Mouse (Mus musculus) heart, embryonic 16.5 days (tissue): ENCODE measurements around the gene H2al1i. TPM values are rescaled to one million over a fixed set of nuclear protein-coding genes. Genes with fewer than 3 reads are reported as not detected.
"Not testable (repeated sequence)": the region's sequence is repeated elsewhere in the genome, so short reads cannot be mapped to it uniquely, and the experiment has no call there.

Experiments used
- ATAC-seq: fragments of 200-750 bp; cut with Nextera tagmentation; replicated peaks from 2 replicates; pipeline ENCODE4 v1.8.0; 2017; ENCODE audit warnings: moderate number of reproducible peaks; ENCODE audit not compliant: insufficient read depth, low FRiP score; ENCODE audit errors: extremely low read depth
- H3K27ac ChIP-seq: fragments of 300-500 bp; sonication (generic); 2 replicates; pipeline ENCODE4 v1.5.1; 2014; ENCODE audit warnings: mild to moderate bottlenecking, low read length, control low read depth, moderate library complexity
- H3K27me3 ChIP-seq: fragments of 300-500 bp; sonication (generic); 2 replicates; pipeline ENCODE4 v1.6.1; 2014; ENCODE audit warnings: low read length, mixed read lengths; ENCODE audit not compliant: control insufficient read depth, insufficient read depth
- H3K36me3 ChIP-seq: fragments of 300-500 bp; sonication (generic); 2 replicates; pipeline ENCODE4 v1.6.1; 2014; ENCODE audit not compliant: control insufficient read depth, insufficient read depth
- H3K4me1 ChIP-seq: fragments of 300-500 bp; sonication (generic); 2 replicates; pipeline ENCODE4 v1.6.1; 2014; ENCODE audit warnings: low read length, mixed read lengths; ENCODE audit not compliant: control insufficient read depth, insufficient read depth
- H3K4me2 ChIP-seq: fragments of 300-500 bp; sonication (generic); 2 replicates; pipeline ENCODE4 v1.6.1; 2014; ENCODE audit warnings: low read depth, mild to moderate bottlenecking, control low read depth, low read length
- H3K4me3 ChIP-seq: fragments of 300-500 bp; sonication (generic); 2 replicates; pipeline ENCODE4 v1.5.1; 2014; ENCODE audit warnings: mild to moderate bottlenecking, control low read depth, low read length
- H3K9ac ChIP-seq: fragments of 300-500 bp; sonication (generic); 2 replicates; pipeline ENCODE4 v1.6.1; 2014; ENCODE audit warnings: low read length, control low read depth
- H3K9me3 ChIP-seq: fragments of 300-500 bp; sonication (generic); replicated peaks from 2 replicates; pipeline ENCODE4 v1.6.1; 2016; ENCODE audit warnings: low read length; ENCODE audit not compliant: control insufficient read depth
- WGBS: fragments of 180-500 bp; shearing (Covaris S2); extraction: QIAGEN DNeasy Blood & Tissue Kit; methylation state at CpG from one replicate; pipeline ENCODE4 v1.1.7; 2014; 5-methylcytosine and 5-hydroxymethylcytosine counted together
- polyA plus RNA-seq: library from polyadenylated mRNA; unstranded; fragments of >200 nt; fragmentation: Nextera tagmentation; extraction: Ambion mirVana; gene quantifications from 2 replicates; pipeline ENCODE4 v1.2.1, GENCODE M21; 2015

H2al1i gene
- polyA plus RNA-seq = not detected in 2 replicates

DNA sequence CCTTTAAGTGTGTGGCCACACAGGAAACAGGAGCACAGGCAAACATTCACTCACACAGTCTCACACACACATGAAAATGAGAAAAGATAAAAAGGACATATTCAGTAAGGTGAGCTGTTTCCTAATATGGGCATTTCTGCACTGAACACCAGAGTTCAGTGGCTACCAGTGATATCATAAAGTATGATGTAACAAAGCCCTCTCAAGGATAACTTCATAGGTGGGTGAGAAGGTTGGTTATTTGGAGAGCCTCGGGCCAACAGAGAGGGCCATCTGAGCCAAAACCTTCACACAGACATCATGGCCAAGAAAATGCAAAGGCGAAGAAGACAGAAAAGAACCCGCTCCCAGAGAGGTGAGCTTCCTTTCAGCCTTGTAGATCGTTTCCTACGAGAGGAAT, at the start of gene H2al1i:
H2al1i (plus strand) TSS at position 301 of the 400 bp plus-strand sequence.
- H3K4me2 ChIP-seq, ATAC-seq, H3K36me3 ChIP-seq, H3K9me3 ChIP-seq, H3K27me3 ChIP-seq, H3K27ac ChIP-seq, H3K4me3 ChIP-seq, H3K4me1 ChIP-seq, H3K9ac ChIP-seq: not testable (repeated sequence)
- WGBS = 73% methylated on average over 2 of the region's 5 CpGs

DNA sequence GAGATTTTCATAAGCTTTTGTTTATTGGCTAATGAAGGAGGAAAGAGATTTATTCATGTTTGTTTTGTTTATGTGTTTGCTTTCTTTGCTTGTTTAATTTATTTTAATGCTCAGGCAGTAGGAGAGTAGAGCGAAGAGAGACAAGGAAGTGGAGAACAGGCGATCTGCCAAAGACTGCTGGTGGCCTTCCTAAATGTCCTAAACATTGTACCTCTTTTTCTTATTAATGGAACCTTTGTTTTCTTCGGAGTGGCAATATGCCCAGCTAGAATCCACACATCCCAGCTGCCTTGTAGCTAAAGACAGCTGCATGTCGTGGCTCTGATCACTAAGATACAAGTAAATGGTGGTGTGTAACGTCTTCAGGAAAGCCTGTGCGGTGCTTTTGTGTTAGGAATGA, 47.4 kb upstream of the H2al1i start:
- Histone ChIP-seq H3K9me3 (no peaks in the 10 kb centered on the region), H3K4me1 (no peaks in the 10 kb centered on the region), H3K4me2 (no peak overlapping the region), H3K4me3 (no peak overlapping the region), H3K27me3 (no peaks in the 10 kb centered on the region; the same call in 1 of the 2 replicates), H3K36me3 (no peaks in the 10 kb centered on the region), H3K27ac (no peak overlapping the region), H3K9ac (no peak overlapping the region)
- 69% methylated on average over 6 of the region's 6 CpGs for WGBS
- no peak for ATAC-seq

DNA sequence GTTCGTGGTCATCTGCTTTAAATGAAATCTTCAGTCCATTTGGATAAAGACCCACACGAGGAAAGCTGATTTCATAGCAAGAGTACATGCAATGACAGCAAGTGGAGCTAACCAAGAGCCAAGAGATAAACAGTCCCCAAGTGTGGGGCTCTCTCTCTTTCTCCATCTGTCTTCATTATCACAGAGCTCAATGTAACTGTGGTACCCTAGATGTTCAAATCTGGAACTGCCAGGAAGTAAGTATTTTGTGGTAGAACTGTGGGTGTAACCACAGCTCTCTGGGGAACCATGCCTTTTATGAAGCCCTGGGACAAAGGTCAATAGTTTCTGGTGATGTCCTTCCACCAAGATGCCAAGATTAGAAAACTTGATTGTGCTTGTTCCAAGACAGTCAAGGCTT, 43.7 kb upstream of the H2al1i start:
- Histone ChIP-seq H3K27ac (no peak overlapping the region), H3K4me2 (no peak overlapping the region), H3K9me3 (peaks cover 2% of the 10 kb centered on the region; the same call in 1 of the 2 replicates), H3K4me1 (no peaks in the 10 kb centered on the region), H3K9ac (no peak overlapping the region), H3K36me3 (no peaks in the 10 kb centered on the region), H3K4me3 (no peak overlapping the region), H3K27me3 (no peaks in the 10 kb centered on the region; the same call in 1 of the 2 replicates)
- ATAC-seq = no peak
- WGBS = 57% methylated on average over 2 of the region's 2 CpGs

DNA sequence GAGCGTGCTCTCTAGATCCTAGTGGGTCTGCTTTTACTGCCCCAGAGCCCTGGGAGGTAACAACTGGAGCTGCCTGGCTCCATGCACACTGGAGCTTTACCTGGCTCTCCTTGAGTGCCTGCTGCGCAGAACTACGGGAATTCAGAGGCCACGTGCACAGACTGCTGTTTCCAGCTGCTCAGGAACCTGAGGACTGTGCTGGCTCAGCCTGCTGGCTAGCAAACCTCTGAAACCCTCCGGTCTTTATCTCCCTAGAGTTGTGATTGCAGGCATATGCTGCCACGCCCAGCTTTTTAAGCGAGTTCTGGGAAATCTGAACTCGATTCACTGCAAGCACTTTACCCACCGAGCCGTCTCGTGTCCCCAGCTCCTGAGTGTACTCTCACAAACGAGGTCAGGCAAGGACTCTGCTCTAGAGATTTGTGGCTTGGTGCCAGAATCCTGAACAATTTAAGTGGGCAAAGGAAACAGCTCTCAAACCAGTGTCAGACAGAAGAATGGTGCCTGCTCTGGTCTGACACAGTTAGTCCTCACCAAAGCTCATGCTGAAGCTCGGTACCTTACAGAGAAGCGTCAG, 36.1 kb upstream of the H2al1i start:
- 35% methylated on average over 14 of the region's 14 CpGs for WGBS
- H3K4me2 ChIP-seq = peak overlapping the region; percentile 18; the same call in 1 of the 2 replicates
- H3K4me3 ChIP-seq = no peak overlapping the region
- H3K27me3 ChIP-seq = peaks cover 17% of the 10 kb centered on the region
- H3K4me1 ChIP-seq = peaks cover 4% of the 10 kb centered on the region
- H3K36me3 ChIP-seq = no peaks in the 10 kb centered on the region
- H3K9me3 ChIP-seq = peaks cover 2% of the 10 kb centered on the region; the same call in 1 of the 2 replicates
- no peak overlapping the region for H3K27ac ChIP-seq
- ATAC-seq = peak; percentile 37; the same call in 1 of the 2 replicates
- H3K9ac ChIP-seq = no peak overlapping the region

DNA sequence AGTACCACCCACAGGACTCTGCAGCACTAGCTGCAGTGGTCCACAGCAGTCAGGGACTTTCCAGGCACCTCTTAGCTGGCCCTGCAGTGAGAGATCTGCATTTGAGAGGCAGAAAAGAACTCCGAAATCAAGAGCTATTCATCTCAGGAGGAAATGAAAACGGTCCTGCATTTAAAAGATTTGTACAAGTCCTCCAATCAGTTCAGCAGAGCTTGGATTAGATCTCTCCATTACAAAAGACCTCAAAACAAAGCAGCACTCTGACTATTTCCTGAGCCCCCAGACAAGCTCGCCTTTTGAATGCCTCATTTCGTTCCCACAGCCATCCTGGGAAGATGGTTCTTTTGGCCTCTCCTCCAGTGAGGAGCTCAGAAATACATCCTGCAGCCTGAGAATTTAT, 35.2 kb upstream of the H2al1i start:
- Histone ChIP-seq H3K9me3 (no peaks in the 10 kb centered on the region; the same call in 1 of the 2 replicates), H3K9ac (no peak overlapping the region), H3K4me3 (no peak overlapping the region), H3K36me3 (no peaks in the 10 kb centered on the region), H3K27ac (no peak overlapping the region), H3K4me2 (no peak overlapping the region), H3K4me1 (peaks cover 4% of the 10 kb centered on the region), H3K27me3 (peaks cover 17% of the 10 kb centered on the region)
- ATAC-seq = no peak
- 68% methylated on average over 4 of the region's 4 CpGs for WGBS

DNA sequence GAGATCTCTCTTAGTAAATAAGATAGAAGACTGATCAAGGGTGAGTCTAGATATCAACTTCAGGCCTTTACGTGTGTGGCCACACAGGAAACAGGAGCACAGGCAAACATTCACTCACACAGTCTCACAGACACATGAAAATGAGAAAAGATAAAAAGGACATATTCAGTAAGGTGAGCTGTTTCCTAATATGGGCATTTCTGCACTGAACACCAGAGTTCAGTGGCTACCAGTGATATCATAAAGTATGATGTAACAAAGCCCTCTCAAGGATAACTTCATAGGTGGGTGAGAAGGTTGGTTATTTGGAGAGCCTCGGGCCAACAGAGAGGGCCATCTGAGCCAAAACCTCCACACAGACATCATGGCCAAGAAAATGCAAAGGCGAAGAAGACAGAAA, 25.5 kb upstream of the H2al1i start, which contains the start of gene H2al1a:
H2al1a (plus strand) TSS at position 301 of the 400 bp plus-strand sequence.
- WGBS = no CpG with 5 or more reads among the region's 3 CpGs
- ATAC-seq, H3K4me1 ChIP-seq, H3K9ac ChIP-seq, H3K36me3 ChIP-seq, H3K27me3 ChIP-seq, H3K27ac ChIP-seq, H3K9me3 ChIP-seq, H3K4me3 ChIP-seq, H3K4me2 ChIP-seq: not testable (repeated sequence)

DNA sequence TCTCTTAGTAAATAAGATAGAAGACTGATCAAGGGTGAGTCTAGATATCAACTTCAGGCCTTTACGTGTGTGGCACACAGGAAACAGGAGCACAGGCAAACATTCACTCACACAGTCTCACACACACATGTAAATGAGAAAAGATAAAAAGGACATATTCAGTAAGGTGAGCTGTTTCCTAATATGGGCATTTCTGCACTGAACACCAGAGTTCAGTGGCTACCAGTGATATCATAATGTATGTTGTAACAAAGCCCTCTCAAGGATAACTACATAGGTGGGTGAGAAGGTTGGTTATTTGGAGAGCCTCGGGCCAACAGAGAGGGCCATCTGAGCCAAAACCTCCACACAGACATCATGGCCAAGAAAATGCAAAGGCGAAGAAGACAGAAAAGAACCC, 22.3 kb upstream of the H2al1i start, which contains the start of gene H2al1b:
H2al1b (plus strand) TSS at position 301 of the 400 bp plus-strand sequence.
- H3K9ac ChIP-seq, H3K27ac ChIP-seq, H3K4me2 ChIP-seq, H3K4me3 ChIP-seq, ATAC-seq, H3K9me3 ChIP-seq, H3K36me3 ChIP-seq, H3K4me1 ChIP-seq, H3K27me3 ChIP-seq: not testable (repeated sequence)
- 94% methylated on average over 1 of the region's 3 CpGs for WGBS

DNA sequence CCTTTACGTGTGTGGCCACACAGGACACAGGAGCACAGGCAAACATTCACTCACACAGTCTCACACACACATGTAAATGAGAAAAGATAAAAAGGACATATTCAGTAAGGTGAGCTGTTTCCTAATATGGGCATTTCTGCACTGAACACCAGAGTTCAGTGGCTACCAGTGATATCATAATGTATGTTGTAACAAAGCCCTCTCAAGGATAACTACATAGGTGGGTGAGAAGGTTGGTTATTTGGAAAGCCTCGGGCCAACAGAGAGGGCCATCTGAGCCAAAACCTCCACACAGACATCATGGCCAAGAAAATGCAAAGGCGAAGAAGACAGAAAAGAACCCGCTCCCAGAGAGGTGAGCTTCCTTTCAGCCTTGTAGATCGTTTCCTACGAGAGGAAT, 19.1 kb upstream of the H2al1i start, which contains the start of gene H2al1c:
H2al1c (plus strand) TSS at position 301 of the 400 bp plus-strand sequence.
- not testable (repeated sequence) for H3K27me3 ChIP-seq, H3K4me2 ChIP-seq, H3K9ac ChIP-seq, H3K4me1 ChIP-seq, H3K27ac ChIP-seq, H3K4me3 ChIP-seq, ATAC-seq, H3K36me3 ChIP-seq, H3K9me3 ChIP-seq
- WGBS = 96% methylated on average over 2 of the region's 6 CpGs

DNA sequence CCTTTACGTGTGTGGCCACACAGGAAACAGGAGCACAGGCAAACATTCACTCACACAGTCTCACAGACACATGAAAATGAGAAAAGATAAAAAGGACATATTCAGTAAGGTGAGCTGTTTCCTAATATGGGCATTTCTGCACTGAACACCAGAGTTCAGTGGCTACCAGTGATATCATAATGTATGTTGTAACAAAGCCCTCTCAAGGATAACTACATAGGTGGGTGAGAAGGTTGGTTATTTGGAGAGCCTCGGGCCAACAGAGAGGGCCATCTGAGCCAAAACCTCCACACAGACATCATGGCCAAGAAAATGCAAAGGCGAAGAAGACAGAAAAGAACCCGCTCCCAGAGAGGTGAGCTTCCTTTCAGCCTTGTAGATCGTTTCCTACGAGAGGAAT, 15.9 kb upstream of the H2al1i start, which contains the start of gene H2al1d:
H2al1d (plus strand) TSS at position 301 of the 400 bp plus-strand sequence.
- not testable (repeated sequence) for ATAC-seq, H3K27me3 ChIP-seq, H3K27ac ChIP-seq, H3K9me3 ChIP-seq, H3K4me2 ChIP-seq, H3K4me3 ChIP-seq, H3K4me1 ChIP-seq, H3K9ac ChIP-seq, H3K36me3 ChIP-seq
- WGBS = no CpG with 5 or more reads among the region's 6 CpGs
